Mouse (Mus musculus) kidney, adult 8-10 months (tissue): ENCODE data around the gene Gtf2ird1.
"Not testable (repeated sequence)": the region's sequence is repeated elsewhere in the genome, so short reads cannot be mapped to it uniquely, and the experiment has no call there.

Source experiments
- DNase-seq, 2 experiments: peaks; one replicate each; pipeline ENCODE4 v3.0.0; 2022

The Gtf2ird1 gene

GRCm38 (mm10) chr5:134473902-134474301, 17.4 kb upstream of the Gtf2ird1 start:
- DNase-seq: no peak

GRCm38 (mm10) chr5:134470538-134471169, 14.1 kb upstream of the Gtf2ird1 start:
- DNase-seq: no peak

GRCm38 (mm10) chr5:134469559-134470150, 13.1 kb upstream of the Gtf2ird1 start:
- DNase-seq: no peak

GRCm38 (mm10) chr5:134468158-134468765, 11.7 kb upstream of the Gtf2ird1 start:
- no peak for DNase-seq

DNA sequence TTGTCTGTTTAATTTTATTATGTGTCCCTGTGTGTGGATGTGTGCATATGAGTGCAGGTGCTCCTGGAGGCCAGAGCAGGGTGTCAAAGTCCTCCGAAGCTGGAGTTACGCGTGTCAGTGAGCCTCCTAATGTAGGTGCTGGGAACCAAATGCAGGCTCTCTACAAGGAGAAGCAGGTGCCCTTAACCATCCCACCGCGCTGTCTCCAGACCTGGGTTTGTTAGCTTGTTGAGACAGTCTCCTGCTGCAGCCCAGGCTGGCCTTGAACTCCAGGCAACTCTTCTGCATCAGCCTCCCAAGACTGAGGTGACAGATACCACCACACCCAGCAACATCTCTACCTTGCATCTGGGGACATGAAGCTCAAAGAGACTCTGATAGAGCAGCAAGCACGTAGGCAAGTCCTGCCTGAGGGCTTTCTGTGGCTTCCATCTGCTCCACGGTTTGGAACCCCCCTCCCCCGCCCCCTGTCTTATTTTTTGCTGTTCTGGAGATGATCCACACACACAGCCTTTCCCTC, 10.6 kb upstream of the Gtf2ird1 start:
- no peak for DNase-seq

GRCm38 (mm10) chr5:134466296-134467029, 9.9 kb upstream of the Gtf2ird1 start:
- DNase-seq: no peak

DNA sequence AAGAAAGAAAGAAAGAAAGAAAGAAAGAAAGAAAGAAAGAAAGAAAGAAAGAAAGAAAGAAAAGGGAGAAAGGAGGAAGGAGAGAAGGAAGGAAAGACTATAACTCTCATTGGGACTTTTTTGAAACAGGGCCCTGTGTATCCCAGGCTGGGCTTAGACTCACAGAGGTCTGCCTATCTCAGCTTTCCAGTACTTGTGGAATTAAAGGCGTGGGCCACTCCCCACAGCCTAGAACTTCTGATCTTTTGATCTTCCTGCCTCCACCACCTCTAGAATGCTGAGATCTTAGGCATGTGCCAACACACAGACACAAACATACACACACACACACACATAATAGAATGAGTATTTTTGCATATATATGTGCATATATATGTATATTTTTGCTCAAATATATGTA, 8.7 kb upstream of the Gtf2ird1 start:
- no peak for DNase-seq

DNA sequence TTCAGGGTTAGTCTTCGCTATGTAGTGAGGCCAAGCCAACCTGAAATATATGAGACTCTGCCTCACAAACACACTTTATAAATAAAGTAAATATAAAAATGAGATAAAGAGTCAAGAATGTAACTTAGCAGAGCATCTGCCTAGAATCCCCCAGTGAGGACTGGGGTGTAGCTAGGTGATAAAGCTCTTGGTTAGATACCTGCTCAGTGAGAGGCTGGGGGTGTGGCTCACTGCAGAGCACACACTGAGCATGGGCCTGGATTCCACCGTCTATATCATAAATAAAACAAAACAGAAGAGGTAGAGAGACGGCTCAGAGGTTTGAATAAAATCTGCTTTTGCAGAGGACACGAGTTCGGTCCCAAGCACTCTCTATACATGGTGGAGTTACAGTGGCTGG, 7.7 kb upstream of the Gtf2ird1 start:
- DNase-seq: no peak

DNA sequence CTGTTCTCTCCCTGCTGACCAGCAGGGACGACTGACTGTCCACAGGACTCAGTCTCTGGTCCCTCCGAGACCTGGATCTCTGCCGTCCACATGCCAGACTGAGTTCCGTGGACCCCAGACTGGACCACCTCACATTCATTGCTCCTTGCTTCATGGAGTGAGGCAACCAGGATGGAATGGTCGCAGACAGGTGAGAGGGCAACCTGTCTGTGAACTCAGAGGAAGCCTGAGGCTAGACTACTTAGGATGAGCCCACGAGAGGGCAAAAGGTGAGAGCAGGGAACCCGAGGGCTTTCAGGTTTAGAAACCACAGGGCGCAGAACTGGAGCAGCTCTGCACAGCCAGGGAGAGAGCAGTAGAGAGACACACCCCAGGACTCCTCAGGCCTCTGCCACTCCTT, 6.2 kb upstream of the Gtf2ird1 start:
- DNase-seq: no peak

DNA sequence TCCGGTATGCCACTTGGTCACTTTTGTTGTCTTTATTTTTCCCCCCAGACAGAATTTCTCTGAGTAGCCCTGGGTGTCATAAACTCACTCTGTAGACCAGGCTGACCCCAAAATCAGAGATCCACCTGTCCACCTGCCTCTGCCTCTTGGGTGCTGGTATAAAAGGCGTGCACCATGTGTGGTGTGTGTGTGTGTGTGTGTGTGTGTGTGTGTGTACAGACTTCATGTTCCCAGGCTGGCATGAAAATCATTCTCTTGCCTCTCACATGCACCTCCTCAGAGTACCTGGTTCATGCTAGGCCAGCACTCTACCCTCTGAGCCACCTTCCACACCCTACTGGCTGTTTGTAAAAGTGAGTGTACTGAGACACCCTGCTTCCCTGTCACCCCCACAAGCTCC, 5.8 kb upstream of the Gtf2ird1 start:
- DNase-seq: no peak

DNA sequence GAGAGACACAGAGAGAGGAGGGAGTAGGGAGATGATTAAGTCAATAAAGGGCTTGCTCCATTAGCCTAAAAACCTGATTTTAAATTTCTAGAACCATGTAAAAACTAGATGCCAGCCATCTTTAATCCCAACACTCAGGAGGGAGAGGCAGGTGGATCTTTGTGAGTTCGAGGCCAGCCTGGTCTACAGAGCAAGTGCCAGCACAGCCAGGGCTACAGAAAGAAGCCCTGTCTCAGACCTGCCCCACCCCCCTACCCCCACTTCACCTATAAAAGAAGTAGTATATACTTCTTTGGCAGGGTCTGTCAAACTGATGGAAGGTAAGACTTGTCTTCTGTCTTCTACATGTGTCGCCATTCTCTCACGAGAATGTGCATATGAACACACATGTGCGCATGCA, 4.0 kb upstream of the Gtf2ird1 start:
- no peak for DNase-seq

DNA sequence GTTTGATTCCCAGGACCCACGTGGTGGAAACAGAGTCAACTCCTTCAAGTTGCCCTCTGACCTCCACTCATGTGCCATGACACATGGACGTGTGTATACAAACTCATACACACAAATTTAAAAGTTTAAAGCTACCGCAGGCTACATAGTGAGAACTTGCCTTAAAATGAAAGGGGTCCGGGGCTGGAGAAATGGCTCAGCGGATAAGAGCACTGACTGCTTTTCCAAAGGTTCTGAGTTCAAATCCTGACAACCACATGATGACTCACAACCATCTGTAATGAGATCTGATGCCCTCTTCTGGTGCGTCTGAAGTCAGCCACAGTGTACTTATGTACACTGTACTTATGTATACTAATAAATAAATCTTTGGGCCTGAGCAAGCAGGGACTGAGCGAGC, 2.6 kb upstream of the Gtf2ird1 start:
- DNase-seq: no peak

DNA sequence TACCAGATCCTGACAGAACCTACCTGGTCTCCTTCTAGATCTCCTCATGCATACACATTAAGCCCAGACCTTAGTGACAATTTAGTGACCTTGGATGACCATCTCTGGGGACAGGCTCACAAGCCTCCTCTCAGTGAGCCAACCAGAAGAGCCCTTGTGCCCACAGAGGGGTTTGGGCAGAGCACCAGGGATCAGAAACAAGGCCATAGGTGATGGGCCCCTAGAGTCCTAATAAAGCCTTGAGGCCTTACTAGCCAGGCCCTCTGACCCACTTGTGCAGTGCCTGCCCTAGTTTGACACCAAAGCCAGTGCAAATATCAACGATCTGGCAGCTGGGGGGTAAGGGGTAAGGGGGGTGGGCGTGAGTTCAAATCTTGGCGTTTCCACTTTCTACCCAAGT, 1.9 kb upstream of the Gtf2ird1 start:
- no peak for DNase-seq

DNA sequence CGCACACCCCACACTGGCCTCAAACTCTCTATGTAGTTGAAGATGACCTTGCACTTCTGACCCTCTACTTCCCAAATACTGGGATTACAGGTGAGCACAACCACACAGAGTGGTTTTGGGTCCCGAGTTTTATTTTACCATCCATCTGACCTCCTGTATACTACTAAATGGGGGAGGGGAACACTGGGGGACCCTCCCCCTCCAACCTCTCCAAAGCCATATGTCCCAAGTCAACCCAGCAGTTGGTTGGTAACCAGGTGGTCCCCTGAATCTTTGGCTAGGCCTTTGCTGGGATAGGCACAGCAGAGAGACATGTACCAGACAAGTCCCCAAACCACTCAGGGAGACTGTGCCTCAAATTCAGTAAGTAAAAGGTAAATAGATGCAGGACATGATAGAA, 855 bp upstream of the Gtf2ird1 start:
- DNase-seq: no peak

- peak; percentile 57 to 58 for DNase-seq
Measured at GRCm38 (mm10) chr5:134455914-134456423, 547 bp downstream of the Gtf2ird1 start.

- no peak for DNase-seq
Measured at GRCm38 (mm10) chr5:134455186-134455895, 1.2 kb downstream of the Gtf2ird1 start.

DNA sequence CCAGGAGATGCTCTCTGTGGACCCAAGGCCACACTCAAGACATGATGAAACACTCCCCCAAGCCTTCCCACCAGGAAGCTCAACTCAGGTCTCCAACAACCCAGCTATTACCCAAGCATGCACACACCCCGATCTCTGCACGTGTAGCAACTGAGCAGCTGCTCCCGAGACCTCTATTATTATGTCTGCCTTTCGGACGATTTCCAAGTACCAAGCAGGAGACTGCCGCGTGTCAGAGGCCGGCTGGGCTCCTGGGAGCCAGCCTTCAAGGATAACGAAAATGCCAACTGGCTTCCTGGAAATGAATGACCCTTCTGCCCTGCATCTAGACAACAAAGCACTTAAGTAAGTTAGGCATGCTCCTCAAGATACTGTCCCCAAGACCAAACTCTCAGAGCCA, 2.1 kb downstream of the Gtf2ird1 start:
- no peak for DNase-seq

- no peak for DNase-seq
Measured at GRCm38 (mm10) chr5:134453577-134453976, 2.9 kb downstream of the Gtf2ird1 start.

DNA sequence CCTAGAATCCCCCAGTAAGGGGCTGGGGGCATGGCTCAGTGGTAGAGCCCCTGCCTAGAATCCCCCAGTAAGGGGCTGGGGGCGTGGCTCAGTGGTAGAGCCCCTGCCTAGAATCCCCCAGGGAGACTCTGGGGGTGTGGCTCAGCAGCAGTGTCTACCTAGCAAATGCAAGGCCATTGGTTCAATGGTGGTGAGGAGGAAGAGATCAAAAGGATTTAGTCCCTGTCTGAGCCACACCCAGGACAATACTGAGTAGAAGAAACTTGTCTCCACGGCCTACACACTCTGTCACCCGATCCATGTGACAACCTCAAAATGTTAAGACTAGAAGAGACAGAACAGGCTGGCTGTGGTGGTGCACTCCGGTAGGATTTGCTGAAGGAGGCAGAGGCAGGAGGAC, 9.8 kb downstream of the Gtf2ird1 start:
- DNase-seq: not testable (repeated sequence)

DNA sequence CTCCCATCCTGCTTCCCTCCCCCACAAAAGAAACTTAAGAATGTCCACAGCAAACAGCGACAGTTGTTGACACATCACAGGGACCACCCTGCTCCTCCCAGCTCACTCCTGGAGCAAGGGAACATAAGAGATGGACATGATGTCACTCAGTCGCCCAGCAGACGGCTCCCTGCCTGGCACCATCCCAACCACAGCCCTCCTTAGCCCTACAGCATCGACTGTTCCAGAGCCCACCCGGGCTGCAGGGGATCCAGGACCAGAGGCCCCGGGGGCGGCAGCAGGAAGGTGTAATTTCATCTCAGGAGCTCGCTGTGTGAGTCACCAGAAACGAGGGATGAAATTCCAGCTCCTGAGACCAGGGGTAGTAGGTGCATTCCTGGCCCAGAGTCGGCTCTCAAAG, 10.6 kb downstream of the Gtf2ird1 start:
- no peak for DNase-seq

DNA sequence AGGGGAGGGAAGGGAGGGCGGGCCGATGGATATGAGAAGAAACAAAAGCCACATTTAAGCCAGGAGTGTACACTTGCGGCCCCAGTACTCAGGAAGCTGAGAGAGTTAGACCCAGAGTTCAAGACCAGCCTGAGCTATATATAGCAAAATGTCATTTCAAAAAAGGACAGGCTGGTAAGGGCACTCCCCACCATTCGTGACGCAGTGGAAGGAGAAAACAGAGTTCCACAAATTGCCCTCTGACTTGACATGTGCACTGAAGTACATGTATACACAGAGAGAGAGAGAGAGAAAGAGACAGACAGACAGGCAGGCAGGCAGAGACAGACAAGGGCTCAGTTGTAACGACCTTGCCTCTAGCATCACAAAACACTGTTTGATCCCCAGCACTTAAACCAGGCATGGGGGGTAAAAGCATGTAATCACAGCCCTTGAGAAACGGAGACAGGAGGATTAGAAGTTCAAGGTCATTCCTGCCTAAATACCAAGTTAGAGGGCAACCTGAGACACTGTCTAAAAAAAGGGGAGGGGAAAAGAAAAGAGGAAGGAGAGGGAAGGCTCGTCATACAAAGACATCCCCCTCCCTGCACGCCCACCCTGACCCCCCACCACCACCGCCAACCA, 11.2 kb downstream of the Gtf2ird1 start:
- no peak for DNase-seq

GRCm38 (mm10) chr5:134444473-134444872, 12.0 kb downstream of the Gtf2ird1 start:
- no peak for DNase-seq
